Mouse (Mus musculus) 3134 (cell line): Measurements from ENCODE around the gene Haus7.
"Not testable (repeated sequence)": the region's sequence is repeated elsewhere in the genome, so short reads cannot be mapped to it uniquely, and the experiment has no call there.

ENCODE experiments used
- DNase-seq: peaks from one replicate; pipeline ENCODE4 v3.0.0-alpha.2; 2011; ENCODE audit warnings: low spot score; ENCODE audit not compliant: insufficient read length; ENCODE audit errors: extremely low read depth

The Haus7 gene

DNA sequence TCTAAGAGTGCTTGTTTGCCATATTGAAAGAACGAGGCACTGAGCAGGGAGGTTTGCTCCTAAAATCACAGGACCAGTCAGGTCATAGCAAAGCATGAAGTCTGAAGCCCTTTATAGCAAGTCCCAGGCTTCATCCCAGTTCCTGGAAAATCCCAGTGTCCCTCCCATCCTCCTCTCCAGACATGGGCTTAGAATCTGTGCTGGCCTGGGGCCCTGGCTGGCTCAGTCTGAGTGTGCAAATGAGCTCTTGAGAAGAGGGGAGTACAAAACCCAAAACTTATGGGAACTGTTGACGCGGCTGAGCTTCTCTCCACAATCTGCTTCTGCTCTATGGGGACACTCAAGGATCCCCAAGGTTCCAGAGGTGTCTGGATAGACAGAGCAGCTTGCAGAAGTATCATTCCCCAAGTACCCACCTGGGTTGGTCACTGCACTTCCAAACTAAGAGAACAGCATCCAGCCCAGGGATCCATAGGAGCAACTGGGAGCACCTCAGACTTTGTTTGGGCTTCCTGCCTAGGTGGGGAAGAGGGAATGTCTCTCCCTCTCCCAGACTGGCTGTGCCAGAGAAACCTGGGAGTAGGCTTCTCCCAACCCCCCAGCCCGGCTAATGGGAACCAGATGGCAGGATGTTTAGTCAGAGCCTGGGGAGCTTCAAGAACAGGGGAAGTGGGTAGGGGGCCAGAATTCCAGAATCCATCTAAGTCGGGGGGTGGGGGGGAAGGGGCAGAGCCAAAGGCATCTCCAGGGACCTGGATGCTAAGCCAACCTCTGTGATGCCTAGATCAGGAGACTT is 8.8 kb upstream of the Haus7 start:
- peak; percentile 37 for DNase-seq

DNA sequence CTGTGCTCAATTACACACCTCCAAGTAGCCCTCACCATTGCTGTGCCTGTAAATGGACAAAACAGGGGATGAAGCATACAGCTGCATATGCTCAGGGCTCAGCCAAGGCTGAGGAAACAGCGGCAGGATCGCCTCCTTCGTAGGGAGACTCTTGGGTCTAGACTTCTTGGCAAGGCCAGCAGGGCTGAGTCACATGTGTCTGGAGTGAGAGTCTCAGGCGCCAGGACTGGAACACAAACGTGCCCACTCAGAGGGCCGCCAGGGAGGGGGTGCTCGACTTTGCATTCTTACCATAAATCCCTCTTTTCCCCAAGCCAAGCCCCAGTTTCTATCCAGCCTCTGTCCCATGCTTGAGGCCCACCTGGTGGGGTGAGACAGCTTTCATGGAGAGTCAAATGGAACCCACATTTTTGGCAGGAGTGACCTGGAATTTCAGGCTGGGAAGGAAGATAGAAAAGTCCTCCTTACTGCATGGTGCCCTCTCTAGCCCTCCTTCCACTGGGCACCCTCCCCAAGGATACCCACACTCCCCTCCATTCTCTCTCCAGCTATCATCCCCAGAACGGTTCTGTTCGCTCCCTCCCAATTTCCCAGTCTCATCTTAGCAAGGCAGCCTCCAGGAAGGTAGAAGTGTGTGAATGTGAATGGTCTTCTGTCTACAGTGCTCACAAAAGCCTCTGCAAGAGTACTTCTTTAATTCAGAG is 6.8 kb upstream of the Haus7 start:
- peak; percentile 62 for DNase-seq

DNA sequence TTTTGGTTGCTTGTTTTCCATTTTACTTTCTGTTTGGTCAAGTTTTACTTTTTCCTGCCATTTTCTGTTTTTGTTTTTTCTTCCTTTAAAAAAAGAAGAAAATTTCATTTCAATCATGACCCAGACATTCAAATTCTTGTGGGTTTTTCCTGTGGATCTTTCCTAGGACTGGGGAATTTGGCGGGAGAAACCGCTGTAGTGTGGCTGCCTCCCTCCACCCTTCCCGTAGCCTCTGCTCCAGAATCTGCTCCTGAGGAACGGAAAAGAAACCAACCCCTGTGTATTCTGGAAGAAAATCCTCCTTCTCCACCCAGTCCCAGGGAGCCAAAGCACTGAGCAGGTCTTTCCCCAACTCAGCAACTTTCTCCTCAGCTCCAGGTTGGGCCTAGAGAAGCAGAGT is 1.9 kb upstream of the Haus7 start:
- no peak for DNase-seq

DNA sequence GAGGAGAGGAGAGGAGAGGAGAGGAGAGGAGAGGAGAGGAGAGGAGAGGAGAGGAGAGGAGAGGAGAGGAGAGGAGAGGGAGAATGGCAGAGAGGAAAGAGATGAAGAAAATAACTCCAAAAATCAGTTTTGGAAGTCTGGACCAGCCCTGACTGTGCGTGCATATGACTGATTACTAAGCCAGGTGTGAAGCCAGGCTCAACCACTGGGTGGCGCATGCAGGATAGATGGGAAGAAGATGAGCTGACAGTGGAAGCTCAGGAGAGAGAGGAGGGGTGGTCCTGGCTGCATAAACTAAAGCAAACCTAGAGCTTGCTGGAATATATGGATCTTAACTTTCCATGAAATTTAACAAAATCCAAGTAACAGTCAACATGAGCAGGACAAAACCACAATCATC is 6.9 kb downstream of the Haus7 start:
- DNase-seq: no peak

DNA sequence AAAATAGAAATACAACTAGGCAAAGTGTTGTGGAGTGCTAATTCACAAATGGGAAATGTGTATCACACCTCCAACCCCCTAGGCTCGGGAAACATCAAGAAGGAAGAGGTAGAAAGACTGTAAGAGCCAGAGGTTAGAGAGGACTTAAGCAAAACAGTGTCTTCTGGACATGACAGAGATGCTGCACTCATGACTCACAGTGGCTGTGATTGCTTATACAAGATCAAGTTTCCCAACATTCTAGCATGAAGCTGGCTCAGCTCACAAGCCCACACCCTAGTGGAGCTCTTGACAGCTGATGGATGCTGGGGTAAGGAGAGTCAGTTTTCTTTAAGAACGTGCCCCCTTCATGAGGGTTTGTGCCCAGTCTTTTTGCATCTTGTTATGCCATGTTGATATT is 17.4 kb downstream of the Haus7 start:
- DNase-seq: no peak

DNA sequence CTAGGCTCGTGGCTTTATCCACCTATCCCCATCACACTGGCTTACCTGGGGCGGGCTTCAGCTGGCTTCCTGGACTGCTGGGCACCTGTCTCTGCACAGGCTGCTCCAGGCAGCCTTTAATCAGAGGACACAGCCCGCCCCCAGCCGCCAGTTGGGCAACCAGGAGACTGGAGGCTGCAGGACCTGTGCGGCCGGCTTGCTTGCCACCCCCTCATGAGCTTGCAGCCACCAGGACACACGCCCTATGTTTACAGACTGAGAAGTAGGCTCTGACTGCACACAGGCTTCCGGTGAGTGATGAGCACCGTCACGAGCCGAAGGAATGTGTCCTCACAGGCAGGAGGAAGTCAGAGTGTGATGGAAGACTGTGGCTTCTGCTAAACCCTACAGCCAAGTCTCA is 23.6 kb downstream of the Haus7 start, which contains the start of gene Trex2:
Trex2 (minus strand) TSS at position 93 of the 400 bp plus-strand sequence.
- no peak for DNase-seq

DNA sequence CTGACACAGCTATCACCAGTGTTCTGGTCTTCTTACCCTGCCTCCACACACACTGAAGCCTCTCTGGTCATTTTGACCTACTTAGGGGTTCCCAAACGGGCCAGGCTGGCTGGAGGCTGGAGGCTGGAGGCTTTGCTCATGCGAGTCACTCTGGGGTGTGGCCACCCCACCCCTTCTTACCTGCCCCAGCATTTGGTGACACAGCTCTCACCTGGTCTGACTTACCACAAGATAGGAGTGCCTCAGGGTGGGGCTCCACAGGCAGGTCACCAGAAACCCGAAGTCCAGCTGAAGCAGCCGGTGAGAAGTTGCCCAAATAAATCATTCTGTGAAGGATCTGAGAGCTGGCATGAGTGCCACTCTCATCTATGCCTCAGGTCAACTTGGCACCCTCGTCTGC is 26.0 kb downstream of the Haus7 start:
- no peak for DNase-seq

DNA sequence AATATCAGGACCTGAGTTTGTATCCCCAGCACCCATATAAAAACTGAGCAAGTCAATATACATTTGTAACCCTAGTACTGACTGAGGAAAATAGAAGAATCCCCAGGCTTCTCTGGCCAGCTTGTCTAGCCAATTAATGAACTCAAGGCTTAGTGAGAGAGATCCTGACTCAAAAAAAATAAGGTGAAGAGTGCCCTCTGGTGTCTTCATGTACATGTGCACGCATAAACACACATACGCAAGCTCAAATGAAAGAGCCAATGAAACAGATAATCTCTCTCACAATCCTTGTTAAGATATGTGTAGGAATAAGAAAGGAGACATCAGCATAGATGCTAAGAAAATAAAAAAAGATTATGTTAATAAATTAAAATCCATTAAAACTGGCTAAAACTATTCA is 28.8 kb downstream of the Haus7 start:
- DNase-seq: no peak

DNA sequence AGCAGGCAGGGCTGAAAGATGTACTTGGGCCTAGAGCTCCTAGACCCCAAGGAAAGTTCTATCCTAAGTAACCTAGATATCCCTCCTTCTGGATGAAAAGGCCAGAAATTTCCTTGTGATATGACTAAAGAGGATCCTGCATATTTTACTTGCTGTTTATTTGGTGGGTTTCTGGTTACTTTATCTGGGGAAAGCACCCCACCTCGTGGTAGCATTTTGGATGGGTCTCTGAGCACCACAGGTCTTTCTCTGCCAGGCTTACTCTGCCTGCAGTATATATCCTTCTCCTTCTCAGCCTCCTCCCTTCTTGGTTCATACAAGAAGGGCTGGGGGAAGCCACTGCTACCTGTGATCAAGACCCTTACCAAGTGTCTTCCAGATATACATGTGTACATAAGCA is 46.1 kb downstream of the Haus7 start:
- no peak for DNase-seq

DNA sequence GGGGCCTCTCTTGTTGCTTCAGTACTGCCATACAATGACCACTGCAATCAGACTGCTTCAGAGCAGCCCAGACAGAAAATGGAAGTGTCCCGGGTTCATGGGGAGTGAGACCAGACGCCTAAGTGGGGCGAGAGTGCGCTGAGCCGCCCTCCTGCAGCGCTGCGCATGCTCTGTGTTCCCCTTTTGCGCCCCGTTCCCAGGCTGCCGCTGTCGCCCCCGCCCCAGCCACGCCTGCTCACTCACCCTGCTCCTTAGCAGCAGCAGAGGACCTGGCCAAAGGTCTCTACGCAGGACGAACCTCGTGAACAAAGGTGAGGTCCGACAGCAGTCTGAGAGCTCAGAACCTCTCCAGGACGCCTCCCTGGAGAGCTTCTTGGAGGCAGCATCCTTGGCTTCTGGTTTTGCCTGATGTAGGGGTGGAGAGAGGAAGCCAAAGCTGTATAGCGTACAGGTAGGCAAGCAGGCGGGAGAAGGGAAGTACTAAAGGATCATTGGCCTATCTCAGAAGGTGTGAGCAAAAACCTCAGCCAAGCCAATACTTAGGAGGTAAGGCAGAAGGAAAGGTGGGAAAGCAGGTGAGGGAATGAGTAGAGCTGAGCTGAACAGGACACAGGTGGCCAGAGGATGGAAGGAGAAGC is 47.8 kb downstream of the Haus7 start, which contains the start of gene Zfp92:
Zfp92 (plus strand) TSS at position 217 of the 638 bp plus-strand sequence.
- no peak for DNase-seq

DNA sequence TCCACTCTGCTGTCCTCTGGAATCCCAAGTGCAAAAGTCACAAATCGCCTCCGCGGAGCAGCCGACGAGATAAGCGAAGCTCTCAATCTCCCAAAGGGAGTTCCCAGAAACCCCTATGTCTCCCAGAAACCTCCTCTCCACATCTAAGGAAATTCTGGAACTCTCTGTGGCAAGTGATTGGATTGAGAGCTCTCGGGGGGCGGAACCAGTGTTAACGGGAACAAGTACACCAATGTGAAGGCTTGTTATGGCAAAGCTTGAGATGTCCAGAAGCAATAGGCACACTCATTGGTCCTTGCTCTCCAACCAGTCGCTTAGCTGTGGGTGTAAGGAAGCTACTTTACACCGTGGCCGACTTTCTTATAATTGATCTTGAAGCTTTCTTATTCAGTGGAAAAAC is 57.2 kb downstream of the Haus7 start:
- no peak for DNase-seq

DNA sequence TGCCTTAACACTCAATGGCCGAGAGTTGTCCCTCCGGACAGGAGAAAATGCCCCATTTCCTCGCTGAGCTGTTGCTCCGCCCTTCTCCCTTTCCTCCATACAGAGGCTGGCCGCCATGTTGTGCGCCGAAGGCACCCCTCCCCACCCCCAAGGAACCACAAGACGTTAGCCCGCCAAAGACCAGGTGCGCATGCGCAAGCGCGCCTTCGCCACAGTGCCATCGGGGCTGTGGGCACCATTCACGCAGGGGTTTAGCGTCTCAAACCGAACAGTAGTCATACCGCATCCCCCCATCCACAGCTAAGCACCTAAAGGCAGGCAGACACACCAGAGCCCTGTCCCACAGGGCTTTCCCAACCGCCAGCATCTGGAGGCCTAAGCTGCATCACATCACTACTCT is 57.9 kb downstream of the Haus7 start:
- no peak for DNase-seq

DNA sequence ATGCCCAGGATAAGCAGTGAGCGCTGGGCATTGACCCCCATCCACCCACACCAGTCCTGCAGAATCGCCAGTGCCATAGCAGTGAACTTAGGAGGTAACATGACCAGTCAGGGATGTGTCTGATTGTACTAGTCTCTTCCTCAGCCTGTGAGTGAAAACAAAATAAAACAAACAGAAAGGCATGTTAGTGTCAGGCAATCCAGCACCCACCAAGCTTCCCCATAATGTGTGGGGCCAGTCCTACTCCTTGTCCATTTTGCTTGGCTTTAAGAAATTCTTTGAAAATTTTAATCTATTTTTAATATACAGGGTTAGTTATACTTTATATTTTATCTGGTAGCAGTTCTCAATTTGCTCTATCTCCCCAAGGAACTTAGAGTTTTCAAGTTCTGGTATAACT is 60.2 kb downstream of the Haus7 start, which contains the start of gene Gm18336:
Gm18336 (minus strand) TSS at position 101 of the 400 bp plus-strand sequence.
- DNase-seq: not testable (repeated sequence)

DNA sequence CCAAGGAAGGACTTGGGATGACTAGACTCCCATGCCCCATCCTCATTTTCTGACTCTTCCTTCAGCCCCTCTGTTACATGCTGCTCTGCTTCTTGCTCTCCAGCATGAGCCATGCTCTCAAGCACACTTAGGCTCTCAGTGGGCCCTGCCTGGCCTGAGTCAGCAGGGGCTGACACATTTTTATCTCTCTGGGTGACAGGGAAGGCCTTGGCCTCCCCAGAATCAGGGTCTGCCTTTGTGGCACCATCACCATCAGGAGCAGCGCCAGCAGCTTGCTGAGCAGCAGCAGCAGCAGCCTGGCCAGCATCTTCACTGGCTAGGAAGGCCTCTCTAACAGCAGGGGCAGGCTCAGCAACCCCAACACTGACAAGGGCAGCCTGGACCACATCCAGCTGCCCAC is 62.4 kb downstream of the Haus7 start:
- DNase-seq: no peak

DNA sequence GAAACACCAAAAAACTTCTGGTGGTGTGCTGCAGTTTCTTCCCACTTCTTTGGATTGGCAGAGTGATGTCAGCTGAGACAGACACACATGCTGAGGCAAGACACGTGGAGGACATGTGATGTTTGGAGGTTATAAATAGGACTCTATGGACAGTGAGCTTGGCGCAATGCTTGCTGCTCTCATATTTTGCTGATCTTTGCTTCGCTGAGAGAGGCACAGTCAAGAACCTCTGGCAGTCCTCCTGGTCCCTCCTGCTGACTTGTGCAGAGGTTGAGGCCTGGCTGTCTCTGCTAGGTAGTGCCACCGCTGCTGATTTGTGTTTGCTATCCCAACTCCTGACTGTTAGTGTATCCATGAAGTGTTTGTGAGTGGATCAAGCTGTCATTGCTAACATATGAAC is 67.4 kb downstream of the Haus7 start:
- DNase-seq: no peak
